Mouse (Mus musculus) liver, embryonic 14.5 days (tissue): ENCODE data around the gene Pan2.

Source experiments
- CTCF ChIP-seq: IDR thresholded peaks from 2 replicates; pipeline ENCODE4 v1.5.1; 2016; ENCODE audit warnings: antibody characterized with exemption, low read depth, control low read depth
- EP300 ChIP-seq: IDR thresholded peaks from 2 replicates; pipeline ENCODE4 v1.6.1; 2016; ENCODE audit warnings: antibody characterized with exemption, low read depth

DNA sequence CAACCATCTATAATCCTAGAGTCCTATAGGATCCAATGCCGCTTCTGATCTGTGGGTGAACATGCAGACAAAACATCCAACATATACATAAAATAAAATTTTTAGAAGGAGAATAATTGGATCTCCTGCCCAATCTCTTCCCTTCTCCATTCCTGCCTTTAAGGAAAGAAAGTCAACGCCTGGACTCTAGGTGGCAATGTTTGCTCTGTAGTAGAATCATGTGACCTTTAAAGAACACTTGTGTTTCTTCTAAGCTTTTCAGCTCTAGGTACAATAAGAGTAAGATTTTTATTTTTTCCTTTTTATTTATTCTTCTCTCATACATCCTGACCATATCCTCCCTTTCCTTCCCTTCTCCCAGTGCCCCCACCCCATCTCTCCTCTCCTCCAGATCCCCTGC lies 31.3 kb upstream of the Pan2 start:
- peak; percentile 33; the same call in 1 of the 2 replicates for TF ChIP-seq CTCF
- TF ChIP-seq EP300 = no peak
